Mouse (Mus musculus) erythroblast, embryonic 14.5 days (primary cell): ENCODE results near the gene Pspn. TPM values are rescaled to one million over a fixed set of nuclear protein-coding genes. Genes with fewer than 3 reads are reported as not detected.

Source experiments
- H3K27me3 ChIP-seq: 2 replicates; pipeline ENCODE4 v1.6.1; 2012; ENCODE audit warnings: inconsistent platforms; ENCODE audit not compliant: control insufficient read depth
- H3K36me3 ChIP-seq: 2 replicates; pipeline ENCODE4 v1.6.1; 2012; ENCODE audit warnings: mild to moderate bottlenecking, inconsistent platforms; ENCODE audit not compliant: control insufficient read depth
- H3K4me1 ChIP-seq: 2 replicates; pipeline ENCODE4 v1.6.1; 2012; ENCODE audit warnings: inconsistent platforms; ENCODE audit not compliant: control insufficient read depth
- H3K4me3 ChIP-seq: replicated peaks from 2 replicates; pipeline ENCODE3; 2012; ENCODE audit warnings: moderate library complexity, mild to moderate bottlenecking, inconsistent platforms
- H3K9me3 ChIP-seq: 2 replicates; pipeline ENCODE4 v1.6.1; 2012; ENCODE audit warnings: low read length, inconsistent platforms, mixed read lengths; ENCODE audit not compliant: control insufficient read depth
- GATA1 ChIP-seq: IDR thresholded peaks from 2 replicates; pipeline ENCODE4 v1.6.1; 2012; ENCODE audit warnings: low read length, inconsistent platforms, mixed read lengths
- TAL1 ChIP-seq: IDR thresholded peaks from 3 replicates; pipeline ENCODE4 v1.6.1; 2012; ENCODE audit warnings: low read length, inconsistent platforms, mixed read lengths
- polyA plus RNA-seq: library from polyadenylated mRNA; stranded (reverse); fragments of >175 nt; gene quantifications from 2 replicates; pipeline ENCODE4 v1.2.3, GENCODE M21; 2012

Gene Pspn
- polyA plus RNA-seq, 1 experiment = not detected

GRCm38 (mm10) chr17:56975391-56975790 is 24.4 kb downstream of the Pspn start:
- TF ChIP-seq TAL1 (no peak), GATA1 (no peak)
- Histone ChIP-seq H3K9me3 (no peaks in the 10 kb centered on the region), H3K4me1 (peaks cover 8% of the 10 kb centered on the region), H3K36me3 (no peaks in the 10 kb centered on the region), H3K27me3 (peaks cover 14% of the 10 kb centered on the region), H3K4me3 (no peak overlapping the region)

GRCm38 (mm10) chr17:56974708-56975240 is 25.0 kb downstream of the Pspn start:
- Histone ChIP-seq H3K36me3 (no peaks in the 10 kb centered on the region), H3K4me3 (no peak overlapping the region), H3K9me3 (no peaks in the 10 kb centered on the region), H3K27me3 (peaks cover 19% of the 10 kb centered on the region), H3K4me1 (peaks cover 8% of the 10 kb centered on the region)
- TF ChIP-seq TAL1 = no peak
- TF ChIP-seq GATA1 = no peak

- no peak overlapping the region for H3K4me3 ChIP-seq
- H3K4me1 ChIP-seq = peaks cover 8% of the 10 kb centered on the region
- TF ChIP-seq TAL1 = no peak
- TF ChIP-seq GATA1 = no peak
- H3K36me3 ChIP-seq = no peaks in the 10 kb centered on the region
- peaks cover 25% of the 10 kb centered on the region for H3K27me3 ChIP-seq
- no peaks in the 10 kb centered on the region for H3K9me3 ChIP-seq
Observed at GRCm38 (mm10) chr17:56973956-56974707, 25.7 kb downstream of the Pspn start.

- TF ChIP-seq TAL1 (no peak), GATA1 (no peak)
- Histone ChIP-seq H3K9me3 (no peaks in the 10 kb centered on the region), H3K36me3 (no peaks in the 10 kb centered on the region), H3K4me3 (no peak overlapping the region), H3K4me1 (peaks cover 6% of the 10 kb centered on the region), H3K27me3 (peaks cover 31% of the 10 kb centered on the region)
Observed at GRCm38 (mm10) chr17:56970081-56970480, 29.7 kb downstream of the Pspn start.

GRCm38 (mm10) chr17:56969321-56969720 is 30.5 kb downstream of the Pspn start:
- Histone ChIP-seq H3K4me3 (no peak overlapping the region), H3K9me3 (no peaks in the 10 kb centered on the region), H3K4me1 (peaks cover 1% of the 10 kb centered on the region), H3K27me3 (peaks cover 33% of the 10 kb centered on the region), H3K36me3 (no peaks in the 10 kb centered on the region)
- TF ChIP-seq TAL1 (no peak), GATA1 (no peak)

GRCm38 (mm10) chr17:56963646-56964045 is 36.2 kb downstream of the Pspn start:
- no peaks in the 10 kb centered on the region for H3K36me3 ChIP-seq
- no peak overlapping the region for H3K4me3 ChIP-seq
- H3K9me3 ChIP-seq = 0 out of 2 replicates have a peak, but pooled peaks cover 2% of the 10 kb centered on the region
- peaks cover 3% of the 10 kb centered on the region for H3K4me1 ChIP-seq
- no peak for TF ChIP-seq GATA1
- no peak for TF ChIP-seq TAL1
- peaks cover 17% of the 10 kb centered on the region for H3K27me3 ChIP-seq

- peaks cover 15% of the 10 kb centered on the region for H3K27me3 ChIP-seq
- H3K4me3 ChIP-seq = no peak overlapping the region
- H3K9me3 ChIP-seq = peaks cover 4% of the 10 kb centered on the region; the same call in 1 of the 2 replicates
- H3K36me3 ChIP-seq = no peaks in the 10 kb centered on the region
- H3K4me1 ChIP-seq = peaks cover 11% of the 10 kb centered on the region
- TF ChIP-seq TAL1 (no peak), GATA1 (no peak)
Observed at GRCm38 (mm10) chr17:56962642-56963405, 37.0 kb downstream of the Pspn start.

GRCm38 (mm10) chr17:56961880-56962279 is 37.9 kb downstream of the Pspn start:
- Histone ChIP-seq H3K4me3 (no peak overlapping the region), H3K36me3 (no peaks in the 10 kb centered on the region), H3K27me3 (peaks cover 15% of the 10 kb centered on the region), H3K9me3 (peaks cover 4% of the 10 kb centered on the region; the same call in 1 of the 2 replicates), H3K4me1 (peaks cover 19% of the 10 kb centered on the region)
- TF ChIP-seq TAL1 (no peak), GATA1 (no peak)

GRCm38 (mm10) chr17:56958667-56959066 is 41.2 kb downstream of the Pspn start:
- H3K4me1 ChIP-seq = peaks cover 19% of the 10 kb centered on the region
- no peak overlapping the region for H3K4me3 ChIP-seq
- no peak for TF ChIP-seq GATA1
- no peak for TF ChIP-seq TAL1
- no peaks in the 10 kb centered on the region for H3K36me3 ChIP-seq
- H3K27me3 ChIP-seq = peaks cover 23% of the 10 kb centered on the region
- peaks cover 4% of the 10 kb centered on the region; the same call in 1 of the 2 replicates for H3K9me3 ChIP-seq
